Mouse (Mus musculus): ENCODE results near the gene Oxa1l.

GRCm38 (mm10) chr14:54321556-54322376 lies 38.9 kb upstream of the Oxa1l start:
- TF ChIP-seq CTCF (IDR thresholded peaks at IDR 0.05; ENCODE audit: insufficient read depth, low read length) (no peak), POLR2A (IDR thresholded peaks at IDR 0.05; ENCODE audit: borderline replicate concordance, extremely low read depth, low read depth, low read length) (no peak)
